Mouse (Mus musculus) embryonic facial prominence, embryonic 13.5 days (tissue): ENCODE results near the gene Agpat3. TPM values are rescaled to one million over a fixed set of nuclear protein-coding genes. Genes with fewer than 3 reads are reported as not detected.

ENCODE experiments used
- ATAC-seq: fragments of 200-750 bp; cut with Nextera tagmentation; 2 replicates; pipeline ENCODE4 v1.8.0; 2017; ENCODE audit warnings: low read depth; ENCODE audit not compliant: insufficient number of reproducible peaks, insufficient read depth, low FRiP score, low TSS enrichment
- H3K27ac ChIP-seq: fragments of 300-500 bp; sonication (generic); 2 replicates; pipeline ENCODE4 v1.5.1; 2015; ENCODE audit warnings: moderate library complexity, mild to moderate bottlenecking, inconsistent platforms
- H3K27me3 ChIP-seq: fragments of 300-500 bp; sonication (generic); 2 replicates; pipeline ENCODE4 v1.6.1; 2015; ENCODE audit warnings: mild to moderate bottlenecking, inconsistent platforms
- H3K36me3 ChIP-seq: fragments of 300-500 bp; sonication (generic); 2 replicates; pipeline ENCODE4 v1.6.1; 2015; ENCODE audit warnings: mild to moderate bottlenecking, inconsistent platforms
- H3K4me1 ChIP-seq: fragments of 300-500 bp; sonication (generic); 2 replicates; pipeline ENCODE4 v1.6.1; 2015; ENCODE audit warnings: inconsistent platforms
- H3K4me2 ChIP-seq: fragments of 300-500 bp; sonication (generic); 2 replicates; pipeline ENCODE4 v1.6.1; 2015; ENCODE audit warnings: moderate library complexity, mild to moderate bottlenecking, inconsistent platforms
- H3K4me3 ChIP-seq: fragments of 300-500 bp; sonication (generic); 2 replicates; pipeline ENCODE4 v1.5.1; 2015; ENCODE audit warnings: mild to moderate bottlenecking, inconsistent platforms
- H3K9ac ChIP-seq: fragments of 300-500 bp; sonication (generic); 2 replicates; pipeline ENCODE4 v1.6.1; 2015; ENCODE audit warnings: mild to moderate bottlenecking, inconsistent platforms
- H3K9me3 ChIP-seq: fragments of 300-500 bp; sonication (generic); 2 replicates; pipeline ENCODE4 v1.6.1; 2016; ENCODE audit warnings: inconsistent platforms
- WGBS: fragments of 180-500 bp; shearing (Covaris S2); methylation state at CpG from one replicate; pipeline ENCODE4 v1.1.7; 2015; ENCODE audit warnings: mixed read lengths; 5-methylcytosine and 5-hydroxymethylcytosine counted together
- polyA plus RNA-seq: library from polyadenylated mRNA; unstranded; fragments of >200 nt; fragmentation: Nextera tagmentation; extraction: Ambion mirVana; gene quantifications from 2 replicates; pipeline ENCODE4 v1.2.1, GENCODE M21; 2015

Gene Agpat3
- polyA plus RNA-seq, 1 experiment from 2014 or later, result 51.9 TPM

- 83% methylated on average over 3 of the region's 3 CpGs for WGBS
- no peak for ATAC-seq
- peaks cover 11% of the 10 kb centered on the region for H3K4me1 ChIP-seq
- H3K9me3 ChIP-seq, result no peaks in the 10 kb centered on the region
- H3K36me3 ChIP-seq, result no peaks in the 10 kb centered on the region
- no peak overlapping the region for H3K9ac ChIP-seq
- no peak overlapping the region for H3K27ac ChIP-seq
- no peaks in the 10 kb centered on the region for H3K27me3 ChIP-seq
- no peak overlapping the region for H3K4me3 ChIP-seq
- no peak overlapping the region for H3K4me2 ChIP-seq
These were observed 87.6 kb downstream of the Agpat3 start for GRCm38 (mm10) chr10:78264735-78265134.

- WGBS, result 63% methylated on average over 7 of the region's 7 CpGs
- H3K4me3 ChIP-seq, result no peak overlapping the region
- H3K9ac ChIP-seq, result peak overlapping the region; percentile 49; the same call in 1 of the 2 replicates
- H3K4me2 ChIP-seq, result no peak overlapping the region
- no peak overlapping the region for H3K27ac ChIP-seq
- H3K27me3 ChIP-seq, result no peaks in the 10 kb centered on the region
- no peak for ATAC-seq
- no peaks in the 10 kb centered on the region for H3K36me3 ChIP-seq
- H3K9me3 ChIP-seq, result no peaks in the 10 kb centered on the region
- H3K4me1 ChIP-seq, result peaks cover 13% of the 10 kb centered on the region
These were observed 91.2 kb downstream of the Agpat3 start for GRCm38 (mm10) chr10:78260916-78261650.

- H3K27ac ChIP-seq, result peak overlapping the region; percentile 19; the same call in 1 of the 2 replicates
- H3K4me1 ChIP-seq, result peaks cover 13% of the 10 kb centered on the region
- H3K36me3 ChIP-seq, result no peaks in the 10 kb centered on the region
- no peak overlapping the region for H3K4me3 ChIP-seq
- H3K9ac ChIP-seq, result peak overlapping the region; percentile 49; the same call in 1 of the 2 replicates
- no peaks in the 10 kb centered on the region for H3K9me3 ChIP-seq
- 25% methylated on average over 5 of the region's 5 CpGs for WGBS
- ATAC-seq, result no peak
- H3K4me2 ChIP-seq, result no peak overlapping the region
- H3K27me3 ChIP-seq, result no peaks in the 10 kb centered on the region
These were observed 92.0 kb downstream of the Agpat3 start for GRCm38 (mm10) chr10:78260322-78260721.

GRCm38 (mm10) chr10:78259702-78260101 is 92.6 kb downstream of the Agpat3 start:
- peaks cover 13% of the 10 kb centered on the region for H3K4me1 ChIP-seq
- H3K27ac ChIP-seq, result peak overlapping the region; percentile 19; the same call in 1 of the 2 replicates
- H3K27me3 ChIP-seq, result no peaks in the 10 kb centered on the region
- no peaks in the 10 kb centered on the region for H3K9me3 ChIP-seq
- no peak for ATAC-seq
- no peak overlapping the region for H3K9ac ChIP-seq
- WGBS, result 48% methylated on average over 6 of the region's 6 CpGs
- no peak overlapping the region for H3K4me3 ChIP-seq
- no peaks in the 10 kb centered on the region for H3K36me3 ChIP-seq
- H3K4me2 ChIP-seq, result no peak overlapping the region

GRCm38 (mm10) chr10:78259230-78259629 is 93.1 kb downstream of the Agpat3 start:
- H3K4me3 ChIP-seq, result no peak overlapping the region
- 66% methylated on average over 5 of the region's 5 CpGs for WGBS
- no peak for ATAC-seq
- H3K4me2 ChIP-seq, result no peak overlapping the region
- H3K36me3 ChIP-seq, result no peaks in the 10 kb centered on the region
- H3K27ac ChIP-seq, result no peak overlapping the region
- no peaks in the 10 kb centered on the region for H3K27me3 ChIP-seq
- H3K9me3 ChIP-seq, result no peaks in the 10 kb centered on the region
- H3K4me1 ChIP-seq, result peaks cover 13% of the 10 kb centered on the region
- H3K9ac ChIP-seq, result no peak overlapping the region

- Histone ChIP-seq H3K9me3 (no peaks in the 10 kb centered on the region), H3K4me1 (peaks cover 13% of the 10 kb centered on the region), H3K4me3 (no peak overlapping the region), H3K4me2 (no peak overlapping the region), H3K27me3 (no peaks in the 10 kb centered on the region), H3K36me3 (no peaks in the 10 kb centered on the region), H3K27ac (no peak overlapping the region), H3K9ac (no peak overlapping the region)
- ATAC-seq, result no peak
- 78% methylated on average over 6 of the region's 6 CpGs for WGBS
These were observed 94.1 kb downstream of the Agpat3 start for GRCm38 (mm10) chr10:78258142-78258675.

GRCm38 (mm10) chr10:78255646-78256059 is 96.6 kb downstream of the Agpat3 start:
- no peak overlapping the region for H3K4me3 ChIP-seq
- no peak overlapping the region for H3K27ac ChIP-seq
- WGBS, result 71% methylated on average over 4 of the region's 4 CpGs
- no peak overlapping the region for H3K4me2 ChIP-seq
- no peaks in the 10 kb centered on the region for H3K36me3 ChIP-seq
- H3K9ac ChIP-seq, result no peak overlapping the region
- ATAC-seq, result no peak
- H3K9me3 ChIP-seq, result no peaks in the 10 kb centered on the region
- peaks cover 11% of the 10 kb centered on the region for H3K4me1 ChIP-seq
- H3K27me3 ChIP-seq, result no peaks in the 10 kb centered on the region

- H3K27me3 ChIP-seq, result no peaks in the 10 kb centered on the region
- no peaks in the 10 kb centered on the region for H3K36me3 ChIP-seq
- H3K4me2 ChIP-seq, result no peak overlapping the region
- no peaks in the 10 kb centered on the region for H3K9me3 ChIP-seq
- ATAC-seq, result no peak
- no peak overlapping the region for H3K4me3 ChIP-seq
- peaks cover 16% of the 10 kb centered on the region for H3K4me1 ChIP-seq
- no peak overlapping the region for H3K27ac ChIP-seq
- no peak overlapping the region for H3K9ac ChIP-seq
- WGBS, result 82% methylated on average over 3 of the region's 3 CpGs
These were observed 105.1 kb downstream of the Agpat3 start for GRCm38 (mm10) chr10:78247206-78247605.

GRCm38 (mm10) chr10:78246725-78247124 is 105.6 kb downstream of the Agpat3 start:
- H3K9me3 ChIP-seq, result no peaks in the 10 kb centered on the region
- no peak overlapping the region for H3K9ac ChIP-seq
- peaks cover 16% of the 10 kb centered on the region for H3K4me1 ChIP-seq
- ATAC-seq, result no peak
- 81% methylated on average over 4 of the region's 4 CpGs for WGBS
- H3K27ac ChIP-seq, result no peak overlapping the region
- no peak overlapping the region for H3K4me2 ChIP-seq
- no peak overlapping the region for H3K4me3 ChIP-seq
- no peaks in the 10 kb centered on the region for H3K36me3 ChIP-seq
- H3K27me3 ChIP-seq, result no peaks in the 10 kb centered on the region

GRCm38 (mm10) chr10:78245225-78245547 is 107.1 kb downstream of the Agpat3 start:
- Histone ChIP-seq H3K27ac (no peak overlapping the region; the same call in 1 of the 2 replicates), H3K4me2 (peak overlapping the region; percentile 94), H3K9ac (peak overlapping the region; percentile 87), H3K9me3 (no peaks in the 10 kb centered on the region), H3K36me3 (no peaks in the 10 kb centered on the region), H3K27me3 (no peaks in the 10 kb centered on the region), H3K4me1 (peaks cover 16% of the 10 kb centered on the region), H3K4me3 (peak overlapping the region; percentile 83)
- ATAC-seq, result no peak
- WGBS, result 17% methylated on average over 7 of the region's 7 CpGs

- Histone ChIP-seq H3K4me1 (peaks cover 16% of the 10 kb centered on the region), H3K4me3 (peak within 1 kb of the TSS; percentile 83), H3K36me3 (no peaks in the 10 kb centered on the region), H3K27me3 (no peaks in the 10 kb centered on the region), H3K4me2 (peak within 1 kb of the TSS; percentile 94), H3K27ac (peak within 1 kb of the TSS; percentile 12; the same call in 1 of the 2 replicates), H3K9me3 (no peaks in the 10 kb centered on the region), H3K9ac (peak within 1 kb of the TSS; percentile 87)
- peak; percentile 92 for ATAC-seq
- WGBS, result under 1% methylated on average over 71 of the region's 74 CpGs
These were observed 107.7 kb downstream of the Agpat3 start, which contains the start of gene Trappc10 for GRCm38 (mm10) chr10:78244438-78245224. TSS of gene Trappc10 (minus strand) at chr10:78244641.
